Mouse (Mus musculus): ENCODE data around the gene Irak2. TPM values are rescaled to one million over a fixed set of nuclear protein-coding genes. Genes with fewer than 3 reads are reported as not detected.

Gene Irak2
- 10 to 100 TPM; 47.1 to 50.6 TPM for total RNA-seq (2023)

DNA sequence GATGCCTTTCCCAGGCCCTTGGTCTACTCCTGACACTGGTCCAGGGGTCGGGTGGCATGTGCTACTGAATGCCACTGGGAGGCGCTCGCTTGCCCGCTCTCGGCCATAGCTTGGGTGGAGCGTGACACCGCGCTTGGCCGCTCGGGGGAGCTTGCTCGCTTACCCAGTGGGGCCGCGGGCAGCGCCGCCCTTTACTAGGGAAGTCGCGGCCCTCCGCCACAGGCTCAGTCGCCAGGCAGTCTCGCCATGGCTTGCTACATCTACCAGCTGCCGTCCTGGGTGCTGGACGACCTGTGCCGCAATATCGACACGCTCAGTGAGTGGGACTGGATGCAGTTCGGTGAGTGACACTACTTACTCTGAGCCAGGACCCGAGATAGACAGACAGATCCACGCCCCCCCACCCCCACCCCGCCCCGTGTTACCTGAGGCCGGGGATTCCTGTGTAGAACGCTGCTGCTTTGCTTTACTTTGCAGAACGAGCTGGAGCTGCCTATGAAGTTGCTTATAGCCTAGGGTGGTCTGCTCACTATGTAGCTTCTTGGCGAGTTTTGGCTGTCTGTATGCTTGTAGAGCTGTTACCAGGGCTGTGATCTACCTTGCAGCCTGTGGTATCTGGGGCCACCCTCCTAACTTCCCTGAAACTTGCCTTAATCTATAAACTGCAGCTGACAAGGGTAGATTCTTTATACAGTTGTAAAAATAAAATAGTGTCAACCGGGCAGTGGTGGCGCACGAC lies at the start of gene Irak2:
Gene Irak2, plus strand, starts transcription at position 166 of the 739 bp plus-strand sequence.

DNA sequence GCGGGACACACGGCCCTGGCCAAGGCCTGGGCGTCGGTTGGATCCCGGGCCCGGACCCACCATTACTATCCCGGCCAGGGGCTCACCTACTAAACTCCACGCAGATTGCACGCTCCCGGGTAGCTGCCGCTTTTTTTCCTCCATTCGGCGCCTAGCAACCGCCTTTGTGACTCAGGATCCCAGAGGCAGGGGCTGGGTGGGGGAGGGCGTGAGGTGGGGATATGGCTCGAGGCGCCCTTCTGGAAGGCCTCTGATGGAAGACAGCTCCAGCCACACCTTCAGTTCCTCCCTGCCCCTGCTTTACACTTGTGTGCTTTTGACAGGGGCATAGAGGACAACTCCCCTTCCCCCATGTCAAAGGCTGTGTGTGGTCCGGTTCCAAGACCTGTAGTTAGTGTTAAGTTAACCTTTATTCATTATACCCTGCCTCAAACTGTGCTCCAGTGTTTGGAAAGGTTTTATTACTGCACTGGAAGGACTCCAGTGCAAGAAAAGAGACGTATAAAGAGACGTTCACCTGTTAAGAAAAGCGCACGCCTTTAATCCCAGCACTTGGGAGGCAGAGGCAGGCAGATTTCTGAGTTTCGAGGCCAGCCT lies 37.6 kb upstream of the Irak2 start, which contains the start of gene Fancd2os:
Gene Fancd2os, minus strand, starts transcription at position 173 of the 597 bp plus-strand sequence.

DNA sequence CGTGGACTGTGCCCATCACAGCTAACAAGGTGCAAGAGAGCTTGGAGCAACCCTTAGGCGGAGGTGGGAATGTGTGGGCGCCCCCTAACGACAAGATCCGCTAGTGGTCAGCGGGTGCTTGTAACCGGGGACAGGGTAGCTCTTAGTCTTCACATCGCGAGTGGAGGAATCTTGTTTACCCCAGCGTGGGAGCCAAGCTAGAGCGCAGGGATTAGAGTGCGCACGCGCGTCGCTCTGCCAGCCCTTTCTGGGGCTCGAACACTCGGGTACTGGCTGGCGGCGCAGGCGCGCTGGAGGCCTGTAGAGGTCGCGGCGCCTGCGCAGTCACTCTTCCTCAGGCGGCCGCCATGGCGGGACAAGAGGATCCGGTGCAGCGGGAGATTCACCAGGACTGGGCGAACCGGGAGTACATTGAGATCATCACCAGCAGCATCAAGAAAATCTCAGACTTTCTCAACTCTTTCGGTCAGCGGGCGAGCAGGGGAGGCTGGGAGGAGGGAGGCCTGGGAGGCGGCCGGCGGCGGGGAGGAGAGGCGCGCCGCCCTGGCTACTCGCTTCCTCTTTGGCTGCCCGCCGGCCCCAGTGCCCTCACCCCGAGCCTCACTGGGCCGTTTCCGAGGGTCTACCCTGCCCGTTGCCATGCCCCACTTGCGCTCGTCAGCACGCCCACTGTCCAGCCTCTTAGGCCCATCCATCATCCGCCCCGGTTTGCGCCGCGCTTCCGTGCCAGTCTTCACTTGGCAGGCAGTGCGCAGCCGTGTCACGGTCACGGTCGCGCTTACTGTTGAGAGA lies 33.6 kb upstream of the Irak2 start, which contains the start of gene Brk1:
Gene Brk1, plus strand, starts transcription at position 341 of the 792 bp plus-strand sequence.

DNA sequence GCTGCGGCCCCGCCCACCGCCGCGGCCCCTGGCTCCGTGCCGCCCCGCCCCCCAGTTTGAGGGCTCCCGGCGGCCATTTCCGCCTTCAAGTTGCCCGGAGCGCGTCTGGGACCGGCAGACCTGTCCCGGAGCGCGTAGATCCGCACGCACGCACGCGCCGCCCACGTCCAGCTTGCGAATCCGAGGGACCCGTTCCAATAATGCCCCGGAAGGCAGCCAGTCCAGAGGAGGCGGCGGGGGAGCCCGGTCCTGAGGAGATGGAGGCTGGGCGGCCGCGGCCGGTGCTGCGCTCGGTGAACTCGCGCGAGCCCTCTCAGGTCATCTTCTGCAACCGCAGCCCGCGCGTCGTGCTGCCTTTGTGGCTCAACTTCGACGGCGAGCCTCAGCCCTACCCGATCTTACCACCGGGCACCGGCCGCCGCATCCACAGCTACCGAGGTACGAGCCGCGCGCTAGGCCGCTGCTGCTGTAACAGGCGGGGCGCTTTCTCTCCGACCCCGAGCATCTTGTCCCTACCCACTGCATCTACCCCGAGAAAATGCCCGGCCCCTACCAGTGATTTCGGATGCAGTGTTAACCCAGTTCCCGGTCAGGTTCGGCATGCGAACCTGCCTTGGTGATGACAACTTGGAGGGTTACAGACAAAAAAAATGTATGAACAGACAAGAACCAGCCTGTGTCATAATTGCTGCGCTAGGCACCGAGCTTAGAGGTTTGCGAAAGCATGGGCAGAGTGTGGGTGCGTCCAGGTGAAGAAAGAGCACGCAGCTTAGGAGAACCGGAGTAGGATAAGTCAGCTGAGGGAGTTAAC lies 14.1 kb upstream of the Irak2 start, which contains the start of gene Vhl:
Gene Vhl, plus strand, starts transcription at position 19 of the 811 bp plus-strand sequence.

GRCm38 (mm10) chr6:113696582-113697221 lies 58.4 kb downstream of the Irak2 start, which contains the start of gene Tatdn2:
TSS of gene Tatdn2 (plus strand) at chr6:113697050.

DNA sequence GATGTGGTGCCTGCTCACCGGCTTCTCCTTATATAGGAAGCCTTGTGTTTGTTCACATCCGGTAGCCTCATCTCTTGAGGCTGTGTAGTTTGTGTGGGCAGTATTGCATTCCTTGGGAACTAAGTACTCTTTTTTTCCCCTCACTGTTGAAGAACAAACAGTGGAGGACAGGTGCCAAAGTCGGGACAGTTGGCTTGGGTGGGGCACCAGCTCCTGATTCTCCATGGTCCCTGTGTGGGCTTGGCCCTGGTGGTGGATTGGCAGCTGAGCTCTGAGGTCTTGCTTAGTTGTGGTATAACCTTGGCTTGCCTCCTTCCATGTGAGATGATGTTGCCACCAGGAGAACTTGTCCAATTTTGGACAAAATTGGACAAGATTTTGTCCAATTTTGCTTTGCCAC lies 81.6 kb downstream of the Irak2 start, which contains the start of gene Ghrl:
Gene Ghrl, minus strand, starts transcription at position 3 of the 400 bp plus-strand sequence.

GRCm38 (mm10) chr6:113740236-113741217 lies 102.3 kb downstream of the Irak2 start, which contains the start of gene Sec13:
TSS of gene Sec13 (minus strand) at chr6:113740743.

Other genes with a start within 250 kb of the Irak2 start
- gene Ttll3, start 249.2 kb upstream of the Irak2 start, total RNA-seq (2023) = 10 to 100 TPM; 76.1 to 77.8 TPM
- 10 to 100 TPM; 11.7 to 19.9 TPM for gene Rpusd3, start 219.1 kb upstream of the Irak2 start, total RNA-seq (2023)
- not detected for gene Cidec, start 202.7 kb upstream of the Irak2 start, total RNA-seq (2023)
- gene Jagn1, start 195.9 kb upstream of the Irak2 start, total RNA-seq (2023) = 10 to 100 TPM; 21.8 to 24.1 TPM
- gene Il17re, start 180.0 kb upstream of the Irak2 start, total RNA-seq (2023) = under 1 TPM; 0.36 to 0.52 TPM
- gene Il17rc, start 167.0 kb upstream of the Irak2 start, total RNA-seq (2023) = not detected
- 10 to 100 TPM; 10.8 to 11.2 TPM for gene Creld1, start 155.2 kb upstream of the Irak2 start, total RNA-seq (2023)
- gene Prrt3, start 136.5 kb upstream of the Irak2 start, total RNA-seq (2023) = 1 to 10 TPM; 1.1 to 1.5 TPM
- gene Emc3, start 106.8 kb upstream of the Irak2 start, total RNA-seq (2023) = 10 to 100 TPM; 71.2 to 72.5 TPM
- gene Fancd2, start 106.8 kb upstream of the Irak2 start, total RNA-seq (2023) = 1 to 10 TPM; 3.1 to 5.5 TPM
- gene Fancd2os, start 37.8 kb upstream of the Irak2 start, total RNA-seq (2023) = not detected
- 100 to 1,000 TPM; 115 to 118 TPM for gene Brk1, start 33.7 kb upstream of the Irak2 start, total RNA-seq (2023)
- 10 to 100 TPM; 25.2 to 29.0 TPM for gene Vhl, start 14.5 kb upstream of the Irak2 start, total RNA-seq (2023)
- gene Tatdn2, start 58.6 kb downstream of the Irak2 start, total RNA-seq (2023) = 100 to 1,000 TPM; 227 to 259 TPM
- 1 to 10 TPM; 5.2 to 5.7 TPM for gene Ghrl, start 81.4 kb downstream of the Irak2 start, total RNA-seq (2023)
- gene Sec13, start 102.3 kb downstream of the Irak2 start, total RNA-seq (2023) = 10 to 100 TPM; 90.2 to 98.0 TPM